Mouse (Mus musculus) stomach, embryonic 16.5 days (tissue): ENCODE data around the gene Lig1. TPM values are rescaled to one million over a fixed set of nuclear protein-coding genes. Genes with fewer than 3 reads are reported as not detected.

Source experiments
- ATAC-seq: fragments of 200-750 bp; cut with Nextera tagmentation; 2 replicates; pipeline ENCODE4 v1.8.0; 2017; ENCODE audit warnings: moderate number of reproducible peaks, moderate TSS enrichment; ENCODE audit not compliant: insufficient read depth, low FRiP score
- H3K27ac ChIP-seq: fragments of 300-500 bp; sonication (generic); 2 replicates; pipeline ENCODE4 v1.5.1; 2014; ENCODE audit warnings: low read length
- H3K27me3 ChIP-seq: fragments of 300-500 bp; sonication (generic); 2 replicates; pipeline ENCODE4 v1.6.1; 2014; ENCODE audit warnings: low read length, control low read depth, mixed read lengths; ENCODE audit not compliant: control insufficient read depth, insufficient read depth
- H3K36me3 ChIP-seq: fragments of 300-500 bp; sonication (generic); 2 replicates; pipeline ENCODE4 v1.6.1; 2014; ENCODE audit warnings: low read length; ENCODE audit not compliant: control insufficient read depth, insufficient read depth
- H3K4me1 ChIP-seq: fragments of 300-500 bp; sonication (generic); 2 replicates; pipeline ENCODE4 v1.6.1; 2014; ENCODE audit warnings: low read length, control low read depth, mixed read lengths; ENCODE audit not compliant: control insufficient read depth, insufficient read depth
- H3K4me2 ChIP-seq: fragments of 300-500 bp; sonication (generic); 2 replicates; pipeline ENCODE4 v1.6.1; 2014; ENCODE audit warnings: low read depth, low read length, mixed read lengths
- H3K4me3 ChIP-seq: fragments of 300-500 bp; sonication (generic); replicated peaks from 2 replicates; pipeline ENCODE4 v1.5.1; 2014; ENCODE audit warnings: mild to moderate bottlenecking, low read length
- H3K9ac ChIP-seq: fragments of 300-500 bp; sonication (generic); 2 replicates; pipeline ENCODE4 v1.6.1; 2014; ENCODE audit warnings: low read length
- H3K9me3 ChIP-seq: fragments of 300-500 bp; sonication (generic); replicated peaks from 2 replicates; pipeline ENCODE4 v1.6.1; 2016; ENCODE audit warnings: low read length, control low read depth; ENCODE audit not compliant: control insufficient read depth
- polyA plus RNA-seq: library from polyadenylated mRNA; unstranded; fragments of >200 nt; fragmentation: Nextera tagmentation; extraction: Ambion mirVana; gene quantifications from 2 replicates; pipeline ENCODE4 v1.2.1, GENCODE M21; 2015

Lig1 gene
- polyA plus RNA-seq, 1 experiment from 2014 or later = 75.0 TPM

DNA sequence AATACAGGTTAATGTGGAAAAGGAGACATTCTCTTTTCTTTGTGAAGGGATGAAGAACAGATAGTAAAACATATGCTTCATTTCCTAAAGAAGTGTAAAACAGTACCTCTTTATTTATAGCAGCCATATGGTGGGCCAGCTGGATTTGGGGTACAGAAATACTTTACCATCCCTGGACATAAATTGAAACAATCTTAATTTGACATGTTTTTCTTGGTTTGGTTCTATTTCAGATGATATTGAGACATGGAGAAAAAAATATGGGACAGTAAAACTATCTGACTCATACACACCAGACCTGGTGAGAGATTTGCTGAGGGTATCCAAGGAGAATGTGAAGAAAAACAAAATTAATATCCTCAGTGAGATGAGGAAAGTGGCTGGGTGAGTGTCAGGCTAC is 78.9 kb downstream of the Lig1 start:
- Histone ChIP-seq H3K9me3 (0 out of 2 replicates have a peak, but pooled peaks cover 2% of the 10 kb centered on the region), H3K27me3 (no peaks in the 10 kb centered on the region), H3K4me3 (no peak overlapping the region), H3K9ac (no peak overlapping the region), H3K36me3 (0 out of 2 replicates have a peak, but pooled peaks cover 4% of the 10 kb centered on the region), H3K4me2 (no peak overlapping the region), H3K4me1 (no peaks in the 10 kb centered on the region), H3K27ac (no peak overlapping the region)
- ATAC-seq = no peak

Other genes starting within 250 kb of the Lig1 start
- 189 and 190 TPM in 2 replicates for gene Chmp2a, start 242.5 kb upstream of the Lig1 start, polyA plus RNA-seq
- gene Ube2m, start 239.0 kb upstream of the Lig1 start, polyA plus RNA-seq = 21.4 and 22.1 TPM in 2 replicates
- 2.5 and 2.7 TPM in 2 replicates for gene Mzf1, start 222.5 kb upstream of the Lig1 start, polyA plus RNA-seq
- gene Vmn1r85, start 182.1 kb upstream of the Lig1 start, polyA plus RNA-seq = not detected in 2 replicates
- gene Vmn1r86, start 157.4 kb upstream of the Lig1 start, polyA plus RNA-seq = not detected in 2 replicates
- not detected in 2 replicates for gene Vmn1r87, start 137.1 kb upstream of the Lig1 start, polyA plus RNA-seq
- gene Vmn1r88, start 117.7 kb upstream of the Lig1 start, polyA plus RNA-seq = not detected in 2 replicates
- not detected in 2 replicates for gene Vmn1r89, start 64.3 kb upstream of the Lig1 start, polyA plus RNA-seq
- gene Zswim9, start 1.4 kb downstream of the Lig1 start, polyA plus RNA-seq = 7.6 and 10.1 TPM in 2 replicates
- gene Pla2g4c, start 47.4 kb downstream of the Lig1 start, polyA plus RNA-seq = 1.1 and 1.7 TPM in 2 replicates
- not detected in 2 replicates for gene Cabp5, start 120.8 kb downstream of the Lig1 start, polyA plus RNA-seq
- not detected in 2 replicates for gene Bsph1, start 173.6 kb downstream of the Lig1 start, polyA plus RNA-seq